Mouse (Mus musculus): Measurements from ENCODE around the gene Theg.

DNA sequence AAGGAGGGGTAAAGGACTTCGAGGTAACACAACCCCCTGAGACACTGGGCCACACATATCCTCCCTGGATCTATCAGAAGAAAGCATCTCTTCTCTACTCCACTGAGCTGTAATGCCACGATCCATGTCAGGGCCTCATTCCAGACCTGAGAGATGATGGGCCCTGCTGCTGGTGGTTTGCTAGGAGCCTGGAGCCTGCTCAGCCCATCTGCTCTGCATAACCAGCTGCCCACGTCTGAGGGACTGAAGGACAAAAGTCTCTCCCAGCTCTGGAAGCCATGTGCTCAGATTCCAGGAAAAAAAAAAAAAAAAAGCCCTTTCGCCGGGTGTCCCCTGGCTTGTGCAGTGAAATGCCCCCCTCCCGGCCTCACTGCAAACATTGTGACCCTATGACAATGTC lies 11.4 kb downstream of the Theg start:
- TF ChIP-seq CTCF (IDR thresholded peaks at IDR 0.05 in 2 of 3, conservative IDR thresholded peaks at IDR 0.05 in 1 of 3; ENCODE audit: control insufficient read depth in 1 of 3, insufficient read depth in 1 of 3, low read depth in 2 of 3, low read length in 3 of 3, poor library complexity in 1 of 3, severe bottlenecking in 1 of 3): no peak
- TF ChIP-seq HCFC1 (IDR thresholded peaks at IDR 0.05; ENCODE audit: low read depth, low read length): no peak
- no peak for TF ChIP-seq POLR2A (IDR thresholded peaks at IDR 0.05; ENCODE audit: control insufficient read depth in 1 of 2, insufficient read depth in 1 of 2, low read depth in 1 of 2, low read length in 2 of 2, poor library complexity in 1 of 2)
- TF ChIP-seq NRF1 (IDR thresholded peaks at IDR 0.05; ENCODE audit: insufficient read depth, low read depth, low read length, poor library complexity, severe bottlenecking): no peak
- TF ChIP-seq MEF2A (IDR thresholded peaks at IDR 0.05; ENCODE audit: extremely low read depth, insufficient replicate concordance, low read depth, low read length, poor library complexity, severe bottlenecking): no peak
- TF ChIP-seq MAFK (IDR thresholded peaks at IDR 0.05; ENCODE audit: borderline replicate concordance, low read depth, low read length): no peak
- no peak for TF ChIP-seq MAX (IDR thresholded peaks at IDR 0.05; ENCODE audit: low read length)
- TF ChIP-seq ELF1 (IDR thresholded peaks at IDR 0.05; ENCODE audit: low read depth, low read length): no peak
- no peak for TF ChIP-seq GATA1 (IDR thresholded peaks at IDR 0.05; ENCODE audit: low read depth, low read length)
- TF ChIP-seq USF1 (IDR thresholded peaks at IDR 0.05; ENCODE audit: low read depth, low read length): no peak
- no peak for TF ChIP-seq KAT2A (conservative IDR thresholded peaks at IDR 0.05; ENCODE audit: low read depth, low read length)
- TF ChIP-seq GABPA (IDR thresholded peaks at IDR 0.05; ENCODE audit: low read depth, low read length): no peak

Data from MEL (cell line).